Mouse (Mus musculus) heart, postnatal 0 days (tissue): ENCODE measurements around the gene Ntn1. TPM values are rescaled to one million over a fixed set of nuclear protein-coding genes. Genes with fewer than 3 reads are reported as not detected.

Experiments used
- ATAC-seq: fragments of 200-750 bp; cut with Nextera tagmentation; 2 replicates; pipeline ENCODE4 v1.8.0; 2017; ENCODE audit warnings: low read depth, moderate number of reproducible peaks, moderate library complexity; ENCODE audit not compliant: insufficient read depth
- DNase-seq: peaks from one replicate; pipeline ENCODE4 v3.0.0-alpha.2; 2016; ENCODE audit warnings: low spot score
- H3K27ac ChIP-seq: fragments of 300-500 bp; sonication (generic); 2 replicates; pipeline ENCODE4 v1.5.1; 2014; ENCODE audit warnings: low read depth, mild to moderate bottlenecking
- H3K27me3 ChIP-seq: fragments of 300-500 bp; sonication (generic); 2 replicates; pipeline ENCODE4 v1.6.1; 2014; ENCODE audit warnings: low read length, mixed read lengths; ENCODE audit not compliant: control insufficient read depth, insufficient read depth
- H3K36me3 ChIP-seq: fragments of 300-500 bp; sonication (generic); replicated peaks from 2 replicates; pipeline ENCODE4 v1.6.1; 2014; ENCODE audit warnings: low read length, mixed read lengths; ENCODE audit not compliant: control insufficient read depth, insufficient read depth
- H3K4me1 ChIP-seq: fragments of 300-500 bp; sonication (generic); 2 replicates; pipeline ENCODE4 v1.6.1; 2014; ENCODE audit warnings: antibody characterized with exemption; ENCODE audit not compliant: control insufficient read depth, insufficient read depth
- H3K4me2 ChIP-seq: fragments of 300-500 bp; sonication (generic); 2 replicates; pipeline ENCODE4 v1.6.1; 2014; ENCODE audit warnings: low read depth, mild to moderate bottlenecking, low read length, moderate library complexity
- H3K4me3 ChIP-seq: fragments of 300-500 bp; sonication (generic); 2 replicates; pipeline ENCODE4 v1.5.1; 2014; ENCODE audit warnings: low read depth, low read length
- H3K9ac ChIP-seq: fragments of 300-500 bp; sonication (generic); replicated peaks from 2 replicates; pipeline ENCODE4 v1.6.1; 2014; ENCODE audit warnings: low read depth, low read length, mixed read lengths
- H3K9me3 ChIP-seq: fragments of 300-500 bp; sonication (generic); replicated peaks from 2 replicates; pipeline ENCODE4 v1.6.1; 2016; ENCODE audit warnings: low read length; ENCODE audit not compliant: control insufficient read depth
- CTCF ChIP-seq: IDR thresholded peaks from 2 replicates; pipeline ENCODE4 v1.5.1; 2016; ENCODE audit warnings: antibody characterized with exemption, control low read depth, low read depth
- EP300 ChIP-seq: IDR thresholded peaks from 2 replicates; pipeline ENCODE4 v1.6.1; 2016; ENCODE audit warnings: antibody characterized with exemption, low read depth
- WGBS: fragments of 180-500 bp; shearing (Covaris S2); extraction: QIAGEN DNeasy Blood & Tissue Kit; methylation state at CpG from one replicate; pipeline ENCODE4 v1.1.7; 2014; 5-methylcytosine and 5-hydroxymethylcytosine counted together
- polyA plus RNA-seq: library from polyadenylated mRNA; unstranded; fragments of >200 nt; fragmentation: Nextera tagmentation; extraction: Ambion mirVana; gene quantifications from 2 replicates; pipeline ENCODE4 v1.2.1, GENCODE M21; 2015
- total RNA-seq: library from RNA; depleted of rRNA; stranded (reverse); fragments of >200 nt; gene quantifications from 2 replicates; pipeline ENCODE4 v1.2.3, GENCODE M21; 2014; ENCODE audit warnings: low replicate concordance

The Ntn1 gene
- total and polyA plus RNA-seq, 2 experiments from 2014 or later: 24.8 to 117 TPM

- Histone ChIP-seq H3K27ac (no peak overlapping the region), H3K36me3 (no peaks in the 10 kb centered on the region), H3K9me3 (no peaks in the 10 kb centered on the region), H3K9ac (no peak overlapping the region), H3K27me3 (no peaks in the 10 kb centered on the region), H3K4me3 (no peak overlapping the region), H3K4me1 (no peaks in the 10 kb centered on the region), H3K4me2 (no peak overlapping the region)
- no peak for TF ChIP-seq CTCF
- no peak for TF ChIP-seq EP300
- ATAC-seq (no peak), DNase-seq (no peak)
- WGBS: 73% methylated on average over 6 of the region's 6 CpGs
Observed at GRCm38 (mm10) chr11:68331117-68331437, 69.5 kb downstream of the Ntn1 start.

GRCm38 (mm10) chr11:68330398-68331116, 70.1 kb downstream of the Ntn1 start:
- Histone ChIP-seq H3K4me2 (no peak overlapping the region), H3K27me3 (no peaks in the 10 kb centered on the region), H3K4me1 (no peaks in the 10 kb centered on the region), H3K4me3 (no peak overlapping the region), H3K36me3 (no peaks in the 10 kb centered on the region), H3K9me3 (no peaks in the 10 kb centered on the region), H3K27ac (no peak overlapping the region), H3K9ac (no peak overlapping the region)
- DNase-seq: no peak
- TF ChIP-seq EP300 (no peak), CTCF (no peak)
- no peak for ATAC-seq
- WGBS: 53% methylated on average over 10 of the region's 10 CpGs

GRCm38 (mm10) chr11:68324863-68325262, 75.8 kb downstream of the Ntn1 start:
- no peak for DNase-seq
- no peak overlapping the region for H3K4me3 ChIP-seq
- H3K27ac ChIP-seq: no peak overlapping the region
- H3K36me3 ChIP-seq: no peaks in the 10 kb centered on the region
- 59% methylated on average over 2 of the region's 2 CpGs for WGBS
- H3K27me3 ChIP-seq: no peaks in the 10 kb centered on the region
- H3K4me2 ChIP-seq: no peak overlapping the region
- TF ChIP-seq EP300 (no peak), CTCF (no peak)
- no peak overlapping the region for H3K9ac ChIP-seq
- H3K4me1 ChIP-seq: 0 out of 2 replicates have a peak, but pooled peaks cover 13% of the 10 kb centered on the region
- ATAC-seq: peak; percentile 48; the same call in 1 of the 2 replicates
- H3K9me3 ChIP-seq: no peaks in the 10 kb centered on the region

GRCm38 (mm10) chr11:68321417-68321816, 79.2 kb downstream of the Ntn1 start:
- H3K27ac ChIP-seq: peak overlapping the region; percentile 44; the same call in 1 of the 2 replicates
- no peak for TF ChIP-seq CTCF
- no peak for TF ChIP-seq EP300
- H3K27me3 ChIP-seq: no peaks in the 10 kb centered on the region
- no peak overlapping the region for H3K4me3 ChIP-seq
- no peak overlapping the region for H3K9ac ChIP-seq
- 0 out of 2 replicates have a peak, but pooled peaks cover 13% of the 10 kb centered on the region for H3K4me1 ChIP-seq
- 40% methylated on average over 7 of the region's 7 CpGs for WGBS
- no peaks in the 10 kb centered on the region for H3K9me3 ChIP-seq
- peak; percentile 70 for ATAC-seq
- H3K4me2 ChIP-seq: no peak overlapping the region
- peak; percentile 32 for DNase-seq
- H3K36me3 ChIP-seq: no peaks in the 10 kb centered on the region

DNA sequence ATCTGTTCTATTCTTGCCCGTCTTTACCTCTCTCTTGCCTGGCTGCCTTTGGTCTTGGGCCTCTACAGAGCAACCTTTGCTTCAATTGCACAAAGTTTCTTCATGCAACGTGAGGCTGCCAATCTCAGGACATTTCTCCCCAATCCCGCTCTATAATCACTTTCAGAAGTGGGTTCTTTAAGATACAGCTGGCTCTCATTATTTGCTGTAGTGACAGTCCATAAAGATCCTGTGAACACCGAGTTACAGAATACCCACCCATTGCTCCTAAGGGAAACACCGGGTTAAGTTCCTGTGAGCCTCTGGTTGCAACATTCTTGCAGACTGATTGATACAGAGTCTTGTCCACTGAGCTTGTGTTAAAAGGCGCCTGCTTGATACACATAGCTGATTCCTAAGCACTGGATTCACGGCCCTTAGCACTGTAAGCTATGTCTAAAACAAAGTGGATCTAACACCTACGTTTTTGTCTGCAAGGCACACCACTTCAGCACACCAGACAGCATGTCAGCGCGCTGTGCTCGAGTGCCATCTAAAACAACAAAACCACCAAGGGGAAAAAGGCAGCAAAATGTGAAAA, 85.0 kb downstream of the Ntn1 start:
- WGBS: 63% methylated on average over 11 of the region's 11 CpGs
- Histone ChIP-seq H3K27ac (no peak overlapping the region), H3K4me2 (no peak overlapping the region), H3K4me1 (peaks cover 15% of the 10 kb centered on the region), H3K9me3 (no peaks in the 10 kb centered on the region), H3K27me3 (no peaks in the 10 kb centered on the region), H3K9ac (no peak overlapping the region), H3K4me3 (no peak overlapping the region), H3K36me3 (no peaks in the 10 kb centered on the region)
- ATAC-seq (no peak), DNase-seq (no peak)
- TF ChIP-seq EP300 (no peak), CTCF (no peak)

GRCm38 (mm10) chr11:68313861-68314260, 86.8 kb downstream of the Ntn1 start:
- ATAC-seq (peak; percentile 30; the same call in 1 of the 2 replicates), DNase-seq (no peak)
- TF ChIP-seq EP300 (no peak), CTCF (no peak)
- H3K4me1 ChIP-seq: peaks cover 15% of the 10 kb centered on the region
- H3K36me3 ChIP-seq: no peaks in the 10 kb centered on the region
- H3K27me3 ChIP-seq: no peaks in the 10 kb centered on the region
- H3K9me3 ChIP-seq: no peaks in the 10 kb centered on the region
- no peak overlapping the region for H3K4me2 ChIP-seq
- peak overlapping the region; percentile 22; the same call in 1 of the 2 replicates for H3K27ac ChIP-seq
- WGBS: 56% methylated on average over 4 of the region's 4 CpGs
- H3K4me3 ChIP-seq: no peak overlapping the region
- no peak overlapping the region for H3K9ac ChIP-seq
